Mouse (Mus musculus) hematopoietic multipotent progenitor cell, adult 10-12 weeks (in vitro differentiated cells): ENCODE measurements around the gene Gm7876. TPM values are rescaled to one million over a fixed set of nuclear protein-coding genes. Genes with fewer than 3 reads are reported as not detected.

Experiments
- polyA plus RNA-seq: library from polyadenylated mRNA; stranded (reverse); fragments of >175 nt; gene quantifications from 2 replicates; pipeline ENCODE4 v1.2.3, GENCODE M21; 2012; ENCODE audit warnings: low replicate concordance

The Gm7876 gene
- polyA plus RNA-seq = not detected in 2 replicates

DNA sequence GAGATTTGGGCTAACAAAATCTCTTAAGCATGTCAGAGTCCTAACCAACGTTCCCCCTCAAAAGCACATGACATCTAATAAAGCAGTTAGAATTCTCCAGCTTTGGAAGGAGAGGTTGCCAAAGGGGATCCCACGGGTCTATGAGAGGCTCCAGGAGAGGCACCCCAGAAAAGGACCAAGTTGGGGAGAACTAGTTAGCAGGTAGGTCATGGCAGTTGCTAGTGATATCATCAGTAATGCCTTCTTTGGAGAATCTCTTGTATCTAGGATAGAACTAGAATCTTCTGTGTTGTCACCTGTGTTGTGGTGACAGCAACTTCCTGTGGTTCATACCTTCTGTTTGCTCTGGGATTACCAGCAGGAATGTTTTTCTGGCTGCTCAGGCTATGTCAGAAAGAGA lies at the start of gene Gm7876:
Gene Gm7876 (plus strand): TSS at position 301 of the 400 bp plus-strand sequence.

DNA sequence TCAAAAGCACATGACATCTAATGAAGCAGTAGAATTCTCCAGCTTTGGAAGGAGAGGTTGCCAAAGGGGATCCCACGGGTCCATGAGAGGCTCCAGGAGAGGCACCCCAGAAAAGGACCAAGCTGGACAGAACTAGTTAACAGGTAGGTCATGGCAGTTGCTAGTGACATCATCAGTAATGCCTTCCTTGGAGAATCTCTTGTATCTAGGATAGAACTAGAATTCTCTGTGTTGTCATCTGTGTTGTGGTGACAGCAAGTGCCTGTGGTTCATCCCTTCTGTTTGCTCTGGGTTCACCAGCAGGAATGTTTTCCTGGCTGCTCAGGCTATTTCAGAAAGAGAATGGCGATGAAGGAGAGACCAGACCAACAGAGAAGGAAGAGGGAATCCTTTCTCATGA lies 45.1 kb upstream of the Gm7876 start, which contains the start of gene Gm3239:
Gene Gm3239 (plus strand): TSS at position 301 of the 400 bp plus-strand sequence.

DNA sequence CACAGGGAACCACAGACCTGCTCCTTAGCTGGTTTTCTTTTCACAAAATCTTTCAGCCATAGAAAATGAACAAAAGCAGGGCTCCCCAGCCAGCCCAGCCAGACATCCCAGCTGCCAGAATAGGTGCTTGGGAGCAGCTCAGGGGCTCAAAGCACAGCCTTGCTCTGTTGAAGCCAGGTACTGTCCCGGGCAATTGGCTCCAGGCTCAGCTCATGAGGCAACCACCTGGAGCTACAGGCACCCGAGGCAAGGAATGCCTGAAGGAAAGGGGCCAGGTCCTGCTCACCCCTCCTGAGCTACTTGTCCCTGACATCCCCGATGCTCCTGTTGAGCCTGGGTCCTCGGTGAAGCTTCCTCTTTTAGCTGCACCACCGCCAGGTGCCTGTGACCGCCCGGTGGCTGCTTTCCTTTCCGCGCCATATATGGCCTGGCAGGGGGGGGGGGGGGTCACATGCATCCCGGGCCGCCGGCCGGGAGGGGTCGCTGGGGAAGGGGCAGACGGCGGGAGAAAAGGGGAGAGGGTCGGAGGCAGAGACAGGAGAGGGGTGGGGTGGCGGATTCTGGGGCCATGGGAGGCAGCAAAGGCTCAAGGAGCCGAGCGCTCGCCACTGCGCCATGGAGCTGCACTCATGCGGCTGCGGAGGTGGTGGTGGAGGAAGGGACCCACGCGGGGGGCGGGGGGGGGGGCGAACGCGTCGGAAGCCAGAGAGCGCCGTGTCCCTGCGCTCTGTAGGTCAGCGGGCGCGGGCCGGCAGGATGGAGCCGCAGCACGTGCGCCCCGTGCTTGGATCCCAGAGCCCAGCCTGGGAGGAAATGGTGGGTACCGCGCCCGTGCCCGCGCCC lies 17.2 kb downstream of the Gm7876 start, which contains the start of gene Gm3252:
Gene Gm3252 (plus strand): TSS at position 738 of the 843 bp plus-strand sequence.

Other genes with a start within 250 kb of the Gm7876 start
- gene Gm3182, start 227.5 kb upstream of the Gm7876 start, polyA plus RNA-seq = not detected in 2 replicates
- gene Gm3047, start 153.8 kb upstream of the Gm7876 start, polyA plus RNA-seq = not detected in 2 replicates
- not detected in 2 replicates for gene Gm8159, start 76.9 kb upstream of the Gm7876 start, polyA plus RNA-seq
- gene Gm3239, start 45.0 kb upstream of the Gm7876 start, polyA plus RNA-seq = not detected in 2 replicates
- gene Gm3252, start 17.5 kb downstream of the Gm7876 start, polyA plus RNA-seq = not detected in 2 replicates
- gene Gm9602, start 67.1 kb downstream of the Gm7876 start, polyA plus RNA-seq = not detected in 2 replicates
- gene Gm3269, start 128.9 kb downstream of the Gm7876 start, polyA plus RNA-seq = not detected in 2 replicates
- not detected in 2 replicates for gene Gm3264, start 146.3 kb downstream of the Gm7876 start, polyA plus RNA-seq
- not detected in 2 replicates for gene Gm3278, start 183.2 kb downstream of the Gm7876 start, polyA plus RNA-seq